In genomic region chr3:143291793-143292192, GRCm38 (mm10) we compare ENCODE assay signal across 10 mouse cellular contexts.
DNase-seq lines count a peak whose midpoint lies in the region; ATAC-seq and TF ChIP-seq lines count a peak whose summit lies in the region.
"Had no signal": no experiment of that assay in that cellular context is flagged by ENCODE, and none has a peak within 500 bp of the region (broad histone marks: within the 10 kb centered on the region; RNA-seq: fewer than 3 reads in every experiment).

No protein-coding gene starts in this region.

- peak; percentile 19 for DNase-seq in heart, postnatal 0 days (ENCODE audit: low spot score)
- peak; percentile 30 for DNase-seq in right cerebral cortex, adult 18-20 months
- DNase-seq in right cerebral cortex, postnatal 4 days: no peak
- DNase-seq in layer of hippocampus, postnatal 10 days (ENCODE audit: low spot score in 2 of 2): peak; percentile 22 to 40
- DNase-seq in testis, postnatal 10 days (ENCODE audit: low spot score): peak; percentile 42
- DNase-seq: gastrocnemius, adult 2 months; liver, embryonic 13.5 days had no signal

- H3K4me2 ChIP-seq in heart, postnatal 0 days (ENCODE audit: low read depth, low read length): no peak overlapping the region
- H3K4me2 ChIP-seq in heart, embryonic 12.5 days: no peak overlapping the region
- H3K4me2 ChIP-seq: liver, embryonic 13.5 days had no signal

- H3K4me3 ChIP-seq in heart, postnatal 0 days (ENCODE audit: low read depth, low read length): no peak overlapping the region
- H3K4me3 ChIP-seq in heart, embryonic 12.5 days: no peak overlapping the region
- H3K4me3 ChIP-seq: gastrocnemius, adult 2 months; liver, embryonic 13.5 days had no signal

- H3K9me3 ChIP-seq in heart, postnatal 0 days (replicated peaks; ENCODE audit: control insufficient read depth, low read length): no peaks in the 10 kb centered on the region
- H3K9me3 ChIP-seq in heart, embryonic 12.5 days (replicated peaks): no peaks in the 10 kb centered on the region
- H3K9me3 ChIP-seq: liver, embryonic 13.5 days had no signal

- no peaks in the 10 kb centered on the region for H3K4me1 ChIP-seq in heart, postnatal 0 days (ENCODE audit: control insufficient read depth, insufficient read depth)
- H3K4me1 ChIP-seq in heart, embryonic 12.5 days (replicated peaks): no peaks in the 10 kb centered on the region
- H3K4me1 ChIP-seq: liver, embryonic 13.5 days had no signal

- WGBS in heart, postnatal 0 days: 44% methylated on average over 4 of the region's 4 CpGs
- 74% methylated on average over 4 of the region's 4 CpGs for WGBS in heart, embryonic 12.5 days

- TF ChIP-seq EP300 in heart, postnatal 0 days (IDR thresholded peaks at IDR 0.05; ENCODE audit: low read depth): no peak

- H3K36me3 ChIP-seq in heart, postnatal 0 days (replicated peaks; ENCODE audit: control insufficient read depth, insufficient read depth, low read length): no peaks in the 10 kb centered on the region
- no peaks in the 10 kb centered on the region for H3K36me3 ChIP-seq in heart, embryonic 12.5 days
- H3K36me3 ChIP-seq: G1E; liver, embryonic 13.5 days had no signal

- peak; percentile 62 for TF ChIP-seq CTCF in heart, postnatal 0 days (IDR thresholded peaks at IDR 0.05; ENCODE audit: low read depth)

- 0 out of 2 replicates have a peak, but pooled peaks have one; percentile 33 for ATAC-seq in heart, postnatal 0 days (ENCODE audit: insufficient read depth, low read depth)
- no peak for ATAC-seq in heart, embryonic 12.5 days (ENCODE audit: insufficient number of reproducible peaks, low FRiP score)
- no peak for ATAC-seq in erythroid progenitor cell, adult 5-6 weeks (replicated peaks; ENCODE audit: low FRiP score, poor library complexity, severe bottlenecking)

- H3K27me3 ChIP-seq in heart, postnatal 0 days (ENCODE audit: control insufficient read depth, insufficient read depth, low read length): no peaks in the 10 kb centered on the region
- no peaks in the 10 kb centered on the region for H3K27me3 ChIP-seq in heart, embryonic 12.5 days (replicated peaks)
- H3K27me3 ChIP-seq: liver, embryonic 13.5 days had no signal

- H3K9ac ChIP-seq in heart, postnatal 0 days (replicated peaks; ENCODE audit: low read depth, low read length): no peak overlapping the region
- H3K9ac ChIP-seq in heart, embryonic 12.5 days: no peak overlapping the region
- H3K9ac ChIP-seq: liver, embryonic 13.5 days had no signal

- no peak overlapping the region for H3K27ac ChIP-seq in heart, postnatal 0 days (ENCODE audit: low read depth)
- no peak overlapping the region for H3K27ac ChIP-seq in heart, embryonic 12.5 days (ENCODE audit: poor library complexity, severe bottlenecking)
- H3K27ac ChIP-seq: gastrocnemius, adult 2 months; liver, embryonic 13.5 days had no signal
